Mouse (Mus musculus) adrenal gland, adult 10 weeks (tissue): Measurements from ENCODE around the gene Cfap69. TPM values are rescaled to one million over a fixed set of nuclear protein-coding genes. Genes with fewer than 3 reads are reported as not detected.

Experiments
- polyA plus RNA-seq: library from polyadenylated mRNA; stranded (reverse); fragments of 350-450 nt; fragmentation: Illumina TruSeq; extraction: RNeasy Lipid Tissue Mini Kit (QIAGEN cat#74804); gene quantifications from one replicate; pipeline ENCODE4 v1.2.3, GENCODE M21; 2014; ENCODE audit warnings: low read depth, low replicate concordance

The Cfap69 gene
- 16.3 TPM for polyA plus RNA-seq

DNA sequence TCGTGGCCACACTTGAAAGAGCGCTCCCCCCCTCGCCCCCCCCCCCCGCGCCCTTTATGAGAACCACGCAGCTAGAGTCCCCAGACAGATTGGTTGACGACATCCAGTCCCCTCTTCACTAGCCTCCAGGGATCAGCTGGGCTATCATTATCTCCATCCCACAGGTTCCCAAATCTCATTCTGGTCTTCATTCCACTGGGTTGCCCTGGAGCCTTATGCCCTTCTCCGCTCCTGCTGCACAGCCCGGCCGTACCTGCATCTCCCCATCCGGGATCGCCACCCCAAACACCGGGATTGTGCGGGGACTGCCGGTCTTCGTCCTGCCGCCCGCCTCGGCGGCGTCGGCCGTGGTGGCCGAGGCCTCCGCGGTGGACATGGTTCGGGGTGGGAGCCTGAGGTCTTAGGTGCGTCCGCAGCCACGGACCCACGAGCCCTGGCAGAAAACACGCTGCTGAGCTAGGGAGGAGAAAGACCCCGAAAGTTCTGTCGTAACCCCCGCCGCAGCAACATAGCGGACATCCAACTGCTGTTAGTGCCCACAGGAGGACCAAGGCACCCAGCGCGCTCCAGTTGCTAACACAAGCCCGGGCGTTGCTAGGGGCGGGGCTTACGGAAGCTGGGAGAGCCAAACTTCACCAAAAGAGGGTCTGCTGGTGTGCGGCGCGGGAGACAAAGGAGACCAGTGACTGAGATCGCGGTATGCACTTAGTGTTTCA, at the start of gene Cfap69:
Cfap69 (minus strand) TSS at position 585 of the 716 bp plus-strand sequence.

DNA sequence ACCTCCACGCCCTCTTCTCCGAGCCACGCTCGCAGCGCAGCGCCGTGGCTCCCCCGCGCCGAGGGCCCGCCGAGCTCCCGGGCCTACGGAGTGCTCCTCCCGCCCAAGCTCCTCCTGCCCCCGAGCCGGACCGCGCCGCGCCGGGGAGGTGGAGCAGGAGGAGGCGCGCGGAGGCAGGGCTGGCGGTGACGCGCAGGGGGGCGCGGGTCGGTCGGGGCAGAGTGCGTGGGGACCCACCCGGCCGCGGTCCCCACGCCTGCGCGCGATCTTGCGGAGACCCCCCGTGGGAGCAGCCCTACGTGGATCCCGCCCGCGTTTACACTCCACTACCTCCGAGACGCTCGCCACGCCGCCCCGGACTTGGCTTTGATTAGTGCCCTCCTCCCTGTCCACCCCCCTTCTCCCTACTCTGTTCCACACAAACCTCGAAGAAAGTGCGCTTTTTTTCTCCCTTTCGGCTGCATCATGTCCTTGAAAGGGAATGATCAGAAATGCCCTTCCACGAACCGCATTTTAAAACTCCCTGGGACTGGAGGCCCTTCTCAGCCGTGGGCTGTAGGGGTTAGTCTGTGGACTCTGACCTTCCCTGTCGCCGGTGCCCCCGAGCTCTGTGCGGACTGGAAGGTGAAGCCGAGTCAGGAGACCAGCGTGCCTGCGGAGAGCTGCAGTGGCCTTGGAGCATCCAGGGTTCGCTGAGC, 30.1 kb upstream of the Cfap69 start, which contains the start of gene Steap2:
Steap2 (minus strand) TSS at position 623 of the 698 bp plus-strand sequence.

DNA sequence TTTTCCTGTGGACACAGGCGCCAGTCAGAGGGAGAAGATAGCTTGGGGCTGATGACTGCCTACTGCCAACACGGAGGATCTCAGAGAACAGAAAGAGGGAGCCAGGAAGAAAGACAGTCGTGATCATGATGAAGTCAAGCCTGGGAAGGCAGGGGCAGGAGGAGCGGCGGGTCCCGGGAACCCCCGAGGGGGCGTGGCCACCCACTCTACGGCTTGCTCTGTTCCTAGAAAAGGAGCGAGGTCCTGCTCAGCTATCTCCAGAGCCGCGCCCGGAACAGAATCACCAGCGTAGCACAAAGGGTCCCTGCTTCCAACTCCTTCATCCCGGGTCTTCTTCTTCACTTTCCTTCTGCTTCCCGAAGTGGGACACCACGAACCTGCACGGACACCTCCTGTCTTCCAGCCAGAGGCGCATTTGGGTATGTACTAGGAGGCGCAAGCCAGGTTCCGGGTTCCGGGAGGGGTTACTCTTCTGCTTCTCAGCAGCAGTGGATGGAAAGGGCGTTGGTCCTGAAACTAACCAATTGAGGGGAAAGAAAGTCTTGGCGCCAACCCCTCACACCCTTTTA, 90.2 kb downstream of the Cfap69 start, which contains the start of gene Gm8773:
Gm8773 (plus strand) TSS at position 51 of the 569 bp plus-strand sequence.

DNA sequence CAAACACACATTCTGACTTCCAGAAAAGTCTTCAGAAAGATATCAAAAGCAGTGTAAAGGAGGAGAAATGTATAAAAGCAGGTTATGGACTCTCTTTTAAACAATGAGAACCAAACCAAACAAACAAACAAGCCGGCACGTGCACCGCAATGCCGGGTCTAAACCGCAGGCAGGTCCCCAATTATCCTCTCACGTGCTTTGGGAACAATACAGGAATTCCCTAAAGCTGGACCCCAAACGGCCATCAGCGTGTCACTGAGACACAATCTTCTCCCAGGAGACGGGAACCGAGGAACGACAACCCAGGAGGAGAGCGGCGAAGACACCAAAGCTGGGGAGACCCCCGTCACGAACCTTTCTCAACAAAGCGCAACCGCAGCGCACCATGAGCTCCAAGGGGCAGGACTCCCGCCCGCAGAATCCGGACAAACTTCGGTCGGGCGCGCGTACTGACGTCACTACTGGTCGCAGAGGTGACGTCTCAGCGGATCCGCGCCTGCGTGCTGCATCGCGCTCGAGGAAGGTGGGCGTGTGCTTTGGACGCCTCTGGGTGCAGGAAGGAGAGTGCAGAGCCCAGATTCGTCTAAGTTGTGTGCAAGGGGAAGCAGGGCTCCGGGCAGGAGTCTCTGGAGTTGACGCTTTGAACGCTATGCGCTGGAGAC, 104.8 kb downstream of the Cfap69 start, which contains the start of gene Gtpbp10:
Gtpbp10 (minus strand) TSS at position 460 of the 662 bp plus-strand sequence.

Other genes with a start within 250 kb of the Cfap69 start
- gene Cdk14, start 243.9 kb downstream of the Cfap69 start, polyA plus RNA-seq = 13.8 TPM
- gene 1700015F17Rik, start 185.1 kb downstream of the Cfap69 start, polyA plus RNA-seq = not detected
- gene Cldn12, start 149.3 kb downstream of the Cfap69 start, polyA plus RNA-seq = 55.8 TPM
- 44.4 TPM for gene Gtpbp10, start 104.7 kb downstream of the Cfap69 start, polyA plus RNA-seq
- not detected for gene Gm8773, start 90.4 kb downstream of the Cfap69 start, polyA plus RNA-seq
- gene Steap2, start 30.3 kb upstream of the Cfap69 start, polyA plus RNA-seq = 156 TPM
- 56.7 TPM for gene Steap1, start 85.1 kb upstream of the Cfap69 start, polyA plus RNA-seq